Mouse (Mus musculus): ENCODE measurements around the gene Aven. TPM values are rescaled to one million over a fixed set of nuclear protein-coding genes. Genes with fewer than 3 reads are reported as not detected.

Aven gene
- polyA plus RNA-seq, 1 experiment: 10.8 TPM

- no peak overlapping the region for H3K4me3 ChIP-seq (ENCODE audit: insufficient read depth, low read length)
- H3K27ac ChIP-seq (ENCODE audit: insufficient read depth, low read length): no peak overlapping the region
- H3K4me1 ChIP-seq (ENCODE audit: control insufficient read depth, insufficient read depth, low read length): no peaks in the 10 kb centered on the region; the same call in 1 of the 2 replicates
- no peak for TF ChIP-seq POLR2A (IDR thresholded peaks at IDR 0.05; ENCODE audit: extremely low read depth, insufficient read depth, low read length)
- no peak for TF ChIP-seq CTCF (IDR thresholded peaks at IDR 0.05; ENCODE audit: extremely low read depth, insufficient read depth, low read length)
These were observed 75.0 kb downstream of the Aven start for GRCm38 (mm10) chr2:112567786-112568185.

- H3K27ac ChIP-seq (ENCODE audit: insufficient read depth, low read length): no peak overlapping the region
- no peak for TF ChIP-seq POLR2A (IDR thresholded peaks at IDR 0.05; ENCODE audit: extremely low read depth, insufficient read depth, low read length)
- TF ChIP-seq CTCF (IDR thresholded peaks at IDR 0.05; ENCODE audit: extremely low read depth, insufficient read depth, low read length): no peak
- H3K4me3 ChIP-seq (ENCODE audit: insufficient read depth, low read length): no peak overlapping the region
- H3K4me1 ChIP-seq (ENCODE audit: control insufficient read depth, insufficient read depth, low read length): peaks cover 2% of the 10 kb centered on the region; the same call in 1 of the 2 replicates
These were observed 98.2 kb downstream of the Aven start for GRCm38 (mm10) chr2:112590985-112591384.

GRCm38 (mm10) chr2:112591451-112591871, 98.7 kb downstream of the Aven start:
- TF ChIP-seq CTCF (IDR thresholded peaks at IDR 0.05; ENCODE audit: extremely low read depth, insufficient read depth, low read length) (no peak), POLR2A (IDR thresholded peaks at IDR 0.05; ENCODE audit: extremely low read depth, insufficient read depth, low read length) (no peak)
- peaks cover 2% of the 10 kb centered on the region; the same call in 1 of the 2 replicates for H3K4me1 ChIP-seq (ENCODE audit: control insufficient read depth, insufficient read depth, low read length)
- H3K27ac ChIP-seq (ENCODE audit: insufficient read depth, low read length): no peak overlapping the region
- H3K4me3 ChIP-seq (ENCODE audit: insufficient read depth, low read length): no peak overlapping the region

- no peak overlapping the region for H3K27ac ChIP-seq (ENCODE audit: insufficient read depth, low read length)
- TF ChIP-seq CTCF (IDR thresholded peaks at IDR 0.05; ENCODE audit: extremely low read depth, insufficient read depth, low read length) (no peak), POLR2A (IDR thresholded peaks at IDR 0.05; ENCODE audit: extremely low read depth, insufficient read depth, low read length) (no peak)
These were observed 100.6 kb downstream of the Aven start for GRCm38 (mm10) chr2:112593322-112593721.

GRCm38 (mm10) chr2:112593781-112594180, 101.0 kb downstream of the Aven start:
- Histone ChIP-seq H3K4me3 (ENCODE audit: insufficient read depth, low read length) (no peak overlapping the region), H3K27ac (ENCODE audit: insufficient read depth, low read length) (no peak overlapping the region), H3K4me1 (ENCODE audit: control insufficient read depth, insufficient read depth, low read length) (peaks cover 2% of the 10 kb centered on the region; the same call in 1 of the 2 replicates)
- no peak for TF ChIP-seq CTCF (IDR thresholded peaks at IDR 0.05; ENCODE audit: extremely low read depth, insufficient read depth, low read length)

More at GRCm38 (mm10) chr2:112593322-112593721, 100.6 kb downstream of the Aven start:
- Histone ChIP-seq H3K4me3 (ENCODE audit: insufficient read depth, low read length) (no peak overlapping the region), H3K4me1 (ENCODE audit: control insufficient read depth, insufficient read depth, low read length) (peaks cover 2% of the 10 kb centered on the region; the same call in 1 of the 2 replicates)

GRCm38 (mm10) chr2:112595807-112596206, 103.0 kb downstream of the Aven start:
- H3K4me1 ChIP-seq (ENCODE audit: control insufficient read depth, insufficient read depth, low read length): peaks cover 2% of the 10 kb centered on the region; the same call in 1 of the 2 replicates
- TF ChIP-seq POLR2A (IDR thresholded peaks at IDR 0.05; ENCODE audit: extremely low read depth, insufficient read depth, low read length) (no peak), CTCF (IDR thresholded peaks at IDR 0.05; ENCODE audit: extremely low read depth, insufficient read depth, low read length) (no peak)
- no peak overlapping the region for H3K27ac ChIP-seq (ENCODE audit: insufficient read depth, low read length)
- no peak overlapping the region for H3K4me3 ChIP-seq (ENCODE audit: insufficient read depth, low read length)

GRCm38 (mm10) chr2:112596415-112596814, 103.7 kb downstream of the Aven start:
- no peak for TF ChIP-seq CTCF (IDR thresholded peaks at IDR 0.05; ENCODE audit: extremely low read depth, insufficient read depth, low read length)
- no peak for TF ChIP-seq POLR2A (IDR thresholded peaks at IDR 0.05; ENCODE audit: extremely low read depth, insufficient read depth, low read length)
- H3K27ac ChIP-seq (ENCODE audit: insufficient read depth, low read length): no peak overlapping the region
- H3K4me1 ChIP-seq (ENCODE audit: control insufficient read depth, insufficient read depth, low read length): no peaks in the 10 kb centered on the region; the same call in 1 of the 2 replicates
- H3K4me3 ChIP-seq (ENCODE audit: insufficient read depth, low read length): no peak overlapping the region

GRCm38 (mm10) chr2:112597064-112597463, 104.3 kb downstream of the Aven start:
- no peak overlapping the region for H3K27ac ChIP-seq (ENCODE audit: insufficient read depth, low read length)
- no peak for TF ChIP-seq POLR2A (IDR thresholded peaks at IDR 0.05; ENCODE audit: extremely low read depth, insufficient read depth, low read length)
- TF ChIP-seq CTCF (IDR thresholded peaks at IDR 0.05; ENCODE audit: extremely low read depth, insufficient read depth, low read length): no peak
- H3K4me1 ChIP-seq (ENCODE audit: control insufficient read depth, insufficient read depth, low read length): no peaks in the 10 kb centered on the region
- H3K4me3 ChIP-seq (ENCODE audit: insufficient read depth, low read length): no peak overlapping the region

- Histone ChIP-seq H3K4me3 (ENCODE audit: insufficient read depth, low read length) (no peak overlapping the region), H3K4me1 (ENCODE audit: control insufficient read depth, insufficient read depth, low read length) (peaks cover 1% of the 10 kb centered on the region; the same call in 1 of the 2 replicates), H3K27ac (ENCODE audit: insufficient read depth, low read length) (no peak overlapping the region)
- no peak for TF ChIP-seq CTCF (IDR thresholded peaks at IDR 0.05; ENCODE audit: extremely low read depth, insufficient read depth, low read length)
- no peak for TF ChIP-seq POLR2A (IDR thresholded peaks at IDR 0.05; ENCODE audit: extremely low read depth, insufficient read depth, low read length)
These were observed 107.5 kb downstream of the Aven start for GRCm38 (mm10) chr2:112600222-112600621.

- H3K4me3 ChIP-seq (ENCODE audit: insufficient read depth, low read length): no peak overlapping the region
- no peak overlapping the region for H3K27ac ChIP-seq (ENCODE audit: insufficient read depth, low read length)
- peaks cover 1% of the 10 kb centered on the region; the same call in 1 of the 2 replicates for H3K4me1 ChIP-seq (ENCODE audit: control insufficient read depth, insufficient read depth, low read length)
- TF ChIP-seq CTCF (IDR thresholded peaks at IDR 0.05; ENCODE audit: extremely low read depth, insufficient read depth, low read length): no peak
- no peak for TF ChIP-seq POLR2A (IDR thresholded peaks at IDR 0.05; ENCODE audit: extremely low read depth, insufficient read depth, low read length)
These were observed 109.7 kb downstream of the Aven start for GRCm38 (mm10) chr2:112602487-112602886.
